Mouse (Mus musculus) neural tube, embryonic 13.5 days (tissue): ENCODE results near the gene Mapk12. TPM values are rescaled to one million over a fixed set of nuclear protein-coding genes. Genes with fewer than 3 reads are reported as not detected.

Source experiments
- ATAC-seq: fragments of 200-750 bp; cut with Nextera tagmentation; 2 replicates; pipeline ENCODE4 v1.8.0; 2017; ENCODE audit warnings: low read depth, mild to moderate bottlenecking, moderate TSS enrichment, moderate library complexity
- H3K27ac ChIP-seq: fragments of 300-500 bp; sonication (generic); replicated peaks from 2 replicates; pipeline ENCODE4 v1.5.1; 2015; ENCODE audit warnings: moderate library complexity, mild to moderate bottlenecking, inconsistent platforms
- H3K27me3 ChIP-seq: fragments of 300-500 bp; sonication (generic); 2 replicates; pipeline ENCODE4 v1.6.1; 2015; ENCODE audit warnings: mild to moderate bottlenecking, inconsistent platforms
- H3K36me3 ChIP-seq: fragments of 300-500 bp; sonication (generic); 2 replicates; pipeline ENCODE4 v1.6.1; 2015; ENCODE audit warnings: mild to moderate bottlenecking, inconsistent platforms
- H3K4me1 ChIP-seq: fragments of 300-500 bp; sonication (generic); replicated peaks from 2 replicates; pipeline ENCODE4 v1.6.1; 2015; ENCODE audit warnings: inconsistent platforms
- H3K4me2 ChIP-seq: fragments of 300-500 bp; sonication (generic); 2 replicates; pipeline ENCODE4 v1.6.1; 2015; ENCODE audit warnings: inconsistent platforms, mild to moderate bottlenecking, moderate library complexity
- H3K4me3 ChIP-seq: fragments of 300-500 bp; sonication (generic); 2 replicates; pipeline ENCODE4 v1.5.1; 2015; ENCODE audit warnings: mild to moderate bottlenecking, inconsistent platforms
- H3K9ac ChIP-seq: fragments of 300-500 bp; sonication (generic); 2 replicates; pipeline ENCODE4 v1.6.1; 2015; ENCODE audit warnings: moderate library complexity, mild to moderate bottlenecking, inconsistent platforms
- H3K9me3 ChIP-seq: fragments of 300-500 bp; sonication (generic); 2 replicates; pipeline ENCODE4 v1.6.1; 2016; ENCODE audit warnings: inconsistent platforms
- WGBS: fragments of 180-500 bp; shearing (Covaris S2); methylation state at CpG from one replicate; pipeline ENCODE4 v1.1.7; 2015; 5-methylcytosine and 5-hydroxymethylcytosine counted together
- polyA plus RNA-seq: library from polyadenylated mRNA; unstranded; fragments of >200 nt; fragmentation: Nextera tagmentation; extraction: Ambion mirVana; gene quantifications from 2 replicates; pipeline ENCODE4 v1.2.1, GENCODE M21; 2015

The Mapk12 gene
- polyA plus RNA-seq, 1 experiment from 2014 or later: 7.0 TPM

GRCm38 (mm10) chr15:89177576-89178259, 37.2 kb upstream of the Mapk12 start:
- Histone ChIP-seq H3K4me2 (peak overlapping the region; percentile 99), H3K9ac (peak overlapping the region; percentile 47), H3K27me3 (no peaks in the 10 kb centered on the region), H3K4me3 (peak overlapping the region; percentile 86), H3K36me3 (no peaks in the 10 kb centered on the region), H3K4me1 (peaks cover 91% of the 10 kb centered on the region), H3K27ac (peak overlapping the region; percentile 46), H3K9me3 (no peaks in the 10 kb centered on the region)
- WGBS: 81% methylated on average over 4 of the region's 4 CpGs
- no peak for ATAC-seq

- Histone ChIP-seq H3K9me3 (no peaks in the 10 kb centered on the region), H3K4me3 (peak overlapping the region; percentile 86; the same call in 1 of the 2 replicates), H3K27me3 (no peaks in the 10 kb centered on the region), H3K4me1 (peaks cover 91% of the 10 kb centered on the region), H3K4me2 (peak overlapping the region; percentile 99), H3K9ac (peak overlapping the region; percentile 47), H3K36me3 (no peaks in the 10 kb centered on the region), H3K27ac (peak overlapping the region; percentile 46)
- ATAC-seq: no peak
- WGBS: 9% methylated on average over 5 of the region's 5 CpGs
These were observed 36.6 kb upstream of the Mapk12 start for GRCm38 (mm10) chr15:89177121-89177520.

- no peak for ATAC-seq
- Histone ChIP-seq H3K4me2 (no peak overlapping the region), H3K27me3 (no peaks in the 10 kb centered on the region), H3K9me3 (no peaks in the 10 kb centered on the region), H3K4me3 (no peak overlapping the region), H3K4me1 (peaks cover 93% of the 10 kb centered on the region), H3K9ac (no peak overlapping the region), H3K27ac (no peak overlapping the region), H3K36me3 (no peaks in the 10 kb centered on the region)
- WGBS: 84% methylated on average over 13 of the region's 13 CpGs
These were observed 35.1 kb upstream of the Mapk12 start for GRCm38 (mm10) chr15:89175411-89176155.

- Histone ChIP-seq H3K4me1 (peaks cover 100% of the 10 kb centered on the region), H3K27me3 (no peaks in the 10 kb centered on the region), H3K9me3 (no peaks in the 10 kb centered on the region), H3K36me3 (0 out of 2 replicates have a peak, but pooled peaks cover 3% of the 10 kb centered on the region), H3K4me3 (no peak overlapping the region), H3K27ac (no peak overlapping the region), H3K9ac (peak overlapping the region; percentile 36; the same call in 1 of the 2 replicates), H3K4me2 (peak overlapping the region; percentile 99; the same call in 1 of the 2 replicates)
- 58% methylated on average over 11 of the region's 11 CpGs for WGBS
- ATAC-seq: no peak
These were observed 34.4 kb upstream of the Mapk12 start for GRCm38 (mm10) chr15:89174889-89175339.

- H3K27ac ChIP-seq: peak overlapping the region; percentile 87
- peak overlapping the region; percentile 57 for H3K4me3 ChIP-seq
- peak overlapping the region; percentile 87 for H3K9ac ChIP-seq
- ATAC-seq: peak; percentile 36
- H3K4me2 ChIP-seq: peak overlapping the region; percentile 99
- 0 out of 2 replicates have a peak, but pooled peaks cover 6% of the 10 kb centered on the region for H3K36me3 ChIP-seq
- H3K27me3 ChIP-seq: no peaks in the 10 kb centered on the region
- no peaks in the 10 kb centered on the region for H3K9me3 ChIP-seq
- peaks cover 100% of the 10 kb centered on the region for H3K4me1 ChIP-seq
- 2% methylated on average over 15 of the region's 15 CpGs for WGBS
These were observed 33.4 kb upstream of the Mapk12 start for GRCm38 (mm10) chr15:89173906-89174214.

GRCm38 (mm10) chr15:89173024-89173905, 32.8 kb upstream of the Mapk12 start:
- Histone ChIP-seq H3K9me3 (no peaks in the 10 kb centered on the region), H3K36me3 (peaks cover 12% of the 10 kb centered on the region), H3K9ac (peak overlapping the region; percentile 87), H3K27ac (peak overlapping the region; percentile 87), H3K27me3 (no peaks in the 10 kb centered on the region), H3K4me3 (peak overlapping the region; percentile 57), H3K4me1 (peaks cover 97% of the 10 kb centered on the region), H3K4me2 (peak overlapping the region; percentile 99)
- WGBS: under 1% methylated on average over 63 of the region's 65 CpGs
- ATAC-seq: peak; percentile 28

GRCm38 (mm10) chr15:89172276-89172935, 31.9 kb upstream of the Mapk12 start:
- no peak for ATAC-seq
- WGBS: 29% methylated on average over 17 of the region's 17 CpGs

GRCm38 (mm10) chr15:89171526-89172051, 31.1 kb upstream of the Mapk12 start:
- ATAC-seq: no peak
- H3K9ac ChIP-seq: peak overlapping the region; percentile 87; the same call in 1 of the 2 replicates

More at GRCm38 (mm10) chr15:89172276-89172935, 31.9 kb upstream of the Mapk12 start:
- Histone ChIP-seq H3K4me2 (peak overlapping the region; percentile 99), H3K27ac (peak overlapping the region; percentile 87), H3K36me3 (peaks cover 20% of the 10 kb centered on the region), H3K4me3 (peak overlapping the region; percentile 57), H3K9me3 (no peaks in the 10 kb centered on the region), H3K4me1 (peaks cover 88% of the 10 kb centered on the region), H3K9ac (peak overlapping the region; percentile 87), H3K27me3 (no peaks in the 10 kb centered on the region)

GRCm38 (mm10) chr15:89170102-89170501, 29.6 kb upstream of the Mapk12 start:
- ATAC-seq: no peak
- no peak overlapping the region for H3K4me3 ChIP-seq
- peak overlapping the region; percentile 76 for H3K27ac ChIP-seq
- H3K36me3 ChIP-seq: peaks cover 43% of the 10 kb centered on the region
- 0 out of 2 replicates have a peak overlapping the region, but pooled peaks have one; percentile 5 for H3K4me2 ChIP-seq
- H3K27me3 ChIP-seq: no peaks in the 10 kb centered on the region
- H3K9me3 ChIP-seq: no peaks in the 10 kb centered on the region
- peaks cover 65% of the 10 kb centered on the region for H3K4me1 ChIP-seq
- H3K9ac ChIP-seq: peak overlapping the region; percentile 22; the same call in 1 of the 2 replicates
- 69% methylated on average over 3 of the region's 3 CpGs for WGBS

More at GRCm38 (mm10) chr15:89171526-89172051, 31.1 kb upstream of the Mapk12 start:
- 95% methylated on average over 5 of the region's 5 CpGs for WGBS
- Histone ChIP-seq H3K4me3 (no peak overlapping the region), H3K4me2 (peak overlapping the region; percentile 99), H3K27me3 (no peaks in the 10 kb centered on the region), H3K4me1 (peaks cover 80% of the 10 kb centered on the region), H3K9me3 (no peaks in the 10 kb centered on the region), H3K36me3 (peaks cover 29% of the 10 kb centered on the region), H3K27ac (no peak overlapping the region)

GRCm38 (mm10) chr15:89169431-89169830, 28.9 kb upstream of the Mapk12 start:
- H3K9me3 ChIP-seq: no peaks in the 10 kb centered on the region
- WGBS: under 1% methylated on average over 10 of the region's 10 CpGs
- peaks cover 50% of the 10 kb centered on the region for H3K36me3 ChIP-seq
- peak; percentile 60 for ATAC-seq
- no peaks in the 10 kb centered on the region for H3K27me3 ChIP-seq
- H3K4me2 ChIP-seq: peak overlapping the region; percentile 5; the same call in 1 of the 2 replicates
- peak overlapping the region; percentile 41 for H3K9ac ChIP-seq
- H3K4me3 ChIP-seq: no peak overlapping the region
- H3K27ac ChIP-seq: peak overlapping the region; percentile 76
- peaks cover 58% of the 10 kb centered on the region for H3K4me1 ChIP-seq

- Histone ChIP-seq H3K4me2 (peak overlapping the region; percentile 5; the same call in 1 of the 2 replicates), H3K9me3 (no peaks in the 10 kb centered on the region), H3K27me3 (no peaks in the 10 kb centered on the region), H3K36me3 (peaks cover 55% of the 10 kb centered on the region), H3K27ac (peak overlapping the region; percentile 76), H3K9ac (peak overlapping the region; percentile 41; the same call in 1 of the 2 replicates), H3K4me3 (no peak overlapping the region), H3K4me1 (peaks cover 53% of the 10 kb centered on the region)
- 61% methylated on average over 10 of the region's 10 CpGs for WGBS
- no peak for ATAC-seq
These were observed 28.4 kb upstream of the Mapk12 start for GRCm38 (mm10) chr15:89168922-89169321.
